Mouse (Mus musculus) ovary, postnatal 36 days (tissue): ENCODE measurements around the gene Gsn.
A peak's percentile ranks its signal among the peaks of the same experiment; 100 is the strongest.

Experiments
- DNase-seq: peaks from one replicate; pipeline ENCODE4 v3.0.0; 2022; ENCODE audit warnings: low spot score, mixed read lengths

Gene Gsn

DNA sequence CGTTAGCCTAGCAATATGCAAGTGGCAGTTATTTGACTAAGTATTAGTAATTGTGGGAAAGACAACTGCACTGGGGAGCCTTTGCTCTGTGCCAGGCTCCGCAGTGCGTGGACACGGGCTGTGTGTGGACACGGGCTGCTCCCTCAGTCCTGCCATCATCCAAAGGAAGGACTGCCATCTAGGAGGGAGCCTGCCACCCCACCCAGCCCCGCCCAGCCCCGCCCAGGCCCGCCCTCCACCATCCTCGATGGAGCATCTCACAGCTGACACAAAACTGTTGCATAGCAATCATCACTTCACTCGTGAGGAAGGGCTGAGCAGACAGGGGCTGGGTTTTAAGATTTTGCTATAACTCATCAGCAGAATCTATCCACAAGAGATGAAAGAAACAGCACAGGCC, 69.8 kb downstream of the Gsn start:
- no peak for DNase-seq

DNA sequence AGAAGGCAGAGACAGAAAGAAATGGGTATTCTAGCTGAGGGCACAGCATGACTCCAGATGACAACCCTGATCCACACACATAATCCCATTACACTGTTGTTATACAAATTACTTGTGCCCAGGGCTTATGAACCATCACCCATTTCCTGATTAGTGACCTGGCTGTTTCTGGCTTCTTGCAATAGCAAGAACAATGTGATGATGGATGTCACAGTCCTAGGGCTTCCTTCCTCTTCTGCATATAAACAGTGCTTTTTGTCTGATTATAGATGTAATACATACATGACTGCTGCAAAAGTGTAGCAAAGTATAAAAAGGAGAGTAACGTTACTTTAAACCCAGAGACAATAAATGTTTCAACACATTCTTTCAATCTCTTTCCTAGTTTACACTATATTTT, 70.8 kb downstream of the Gsn start:
- no peak for DNase-seq

DNA sequence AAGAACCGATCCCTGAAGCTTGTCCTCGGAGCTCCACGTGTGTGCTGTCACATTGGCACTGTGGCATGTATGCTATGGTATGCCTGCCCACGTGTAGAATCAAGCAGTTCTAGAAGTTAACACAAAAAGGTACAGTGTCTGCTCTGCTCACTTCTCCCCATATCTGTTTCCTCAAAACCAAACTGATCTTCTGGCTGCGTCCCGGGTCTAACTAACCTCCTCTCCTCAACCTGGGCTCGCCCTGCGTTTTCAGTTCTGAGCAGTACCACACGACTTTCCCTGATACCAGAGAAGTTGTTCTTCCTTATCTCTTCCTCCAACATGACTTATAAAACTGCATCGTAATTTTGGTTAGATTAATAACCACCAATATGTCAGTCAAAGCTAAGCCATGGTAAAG, 71.4 kb downstream of the Gsn start:
- no peak for DNase-seq

DNA sequence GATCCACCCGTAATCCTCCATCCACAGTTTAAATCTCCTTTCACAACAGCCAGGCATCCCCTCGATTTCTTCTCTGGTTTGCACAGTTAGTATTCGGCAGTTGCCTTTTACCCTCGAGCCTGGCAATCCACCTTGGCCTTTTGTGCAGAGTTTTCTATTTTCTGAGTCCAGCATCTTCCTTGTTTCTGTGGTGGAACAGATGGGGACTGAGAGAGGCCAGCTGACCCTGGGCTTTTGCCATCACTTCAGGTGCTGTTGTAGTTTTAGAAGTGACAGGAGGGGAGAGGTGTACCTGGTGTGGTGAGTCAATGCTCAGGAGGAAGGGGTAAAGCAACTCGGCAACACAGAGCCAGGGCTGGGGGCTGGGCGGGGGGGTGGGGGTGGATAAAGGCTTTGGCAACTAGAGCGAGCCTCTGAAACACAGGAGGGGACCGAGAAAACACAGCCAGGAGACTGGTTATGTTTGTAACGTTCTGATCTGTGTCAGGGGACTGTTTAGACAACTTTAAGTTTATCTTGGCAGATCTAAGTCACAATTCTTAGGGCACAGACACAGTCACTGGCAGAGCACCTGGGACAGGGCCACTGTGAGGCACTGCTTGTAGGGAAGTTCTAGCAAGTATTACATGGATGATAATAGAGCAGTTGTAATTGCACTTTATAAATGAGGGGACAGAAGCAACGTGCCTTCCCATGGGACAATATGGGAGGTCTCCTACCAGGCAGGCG, 72.0 kb downstream of the Gsn start:
- no peak for DNase-seq

DNA sequence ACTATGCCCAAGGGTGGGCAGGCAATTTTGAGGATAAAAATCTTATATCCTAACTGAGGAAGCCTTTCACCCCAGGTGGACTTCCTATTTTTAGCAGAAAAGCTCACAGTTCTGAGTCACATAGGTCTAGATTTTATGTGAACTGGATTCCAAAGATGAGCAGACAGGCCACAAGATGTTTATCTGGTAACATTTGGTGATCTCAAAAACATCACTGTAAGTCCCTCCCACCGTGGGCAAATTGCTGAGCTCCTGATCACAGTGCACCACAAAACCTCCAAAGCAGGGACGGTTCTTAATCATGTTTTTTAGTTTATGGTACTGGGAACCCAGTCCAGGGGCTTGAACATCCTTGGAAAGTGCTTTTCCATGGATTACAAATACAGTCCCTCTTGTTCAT, 72.9 kb downstream of the Gsn start:
- no peak for DNase-seq

DNA sequence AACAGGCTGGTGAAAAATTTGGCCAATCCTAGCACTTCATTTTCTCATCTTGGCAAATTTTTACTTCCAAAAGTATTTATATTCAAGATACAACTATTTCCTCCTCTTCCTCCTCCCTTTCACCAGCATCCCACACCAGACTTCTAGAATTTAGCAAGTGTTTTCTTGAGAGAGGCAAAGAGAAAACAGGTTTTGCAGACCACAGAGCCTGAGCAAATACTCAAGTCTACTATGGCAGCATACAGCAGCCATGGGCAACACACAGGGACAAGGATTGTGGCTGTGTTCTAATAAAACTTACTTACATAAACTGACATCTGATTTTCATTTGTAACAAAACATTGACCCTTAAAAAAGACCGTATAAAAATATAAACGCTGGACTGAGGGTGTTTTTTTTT, 75.0 kb downstream of the Gsn start:
- no peak for DNase-seq

DNA sequence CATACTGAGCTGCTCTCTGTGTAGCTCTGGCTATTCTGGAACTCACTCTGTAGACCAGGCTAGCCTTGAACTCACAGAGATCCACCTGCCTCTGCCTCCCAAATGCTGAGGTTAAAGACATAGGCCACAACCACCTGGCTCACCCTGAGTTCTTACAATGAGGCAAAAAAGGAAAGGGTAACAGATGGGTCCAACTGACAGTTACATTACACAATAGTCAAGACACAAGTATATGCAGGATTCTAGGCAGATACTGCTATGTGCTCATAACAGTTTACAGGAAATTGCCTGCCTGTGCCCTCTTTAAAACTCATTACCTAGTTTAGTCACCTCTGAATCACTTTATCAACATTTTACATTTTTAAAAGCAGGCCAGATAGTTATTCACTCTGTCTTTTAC, 77.5 kb downstream of the Gsn start:
- no peak for DNase-seq

DNA sequence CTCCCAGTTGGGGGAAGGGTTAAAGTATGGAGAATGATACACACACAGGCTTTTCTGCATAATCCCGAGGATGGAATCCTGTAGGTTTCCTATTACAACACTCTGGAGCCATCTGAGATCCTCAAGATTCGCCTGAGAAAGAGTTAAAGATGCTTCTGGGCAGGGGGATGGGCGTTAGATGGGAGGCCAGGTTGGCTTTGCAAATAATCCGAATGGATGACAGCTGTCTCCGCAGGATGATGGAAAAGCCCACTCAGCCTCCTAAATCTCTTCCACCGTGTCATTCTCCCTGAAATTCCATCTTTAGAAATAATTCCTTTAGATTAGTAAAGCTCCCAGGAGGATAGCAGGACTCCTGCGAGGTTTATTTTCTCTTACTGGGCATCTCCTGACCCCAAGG, 79.4 kb downstream of the Gsn start:
- no peak for DNase-seq

DNA sequence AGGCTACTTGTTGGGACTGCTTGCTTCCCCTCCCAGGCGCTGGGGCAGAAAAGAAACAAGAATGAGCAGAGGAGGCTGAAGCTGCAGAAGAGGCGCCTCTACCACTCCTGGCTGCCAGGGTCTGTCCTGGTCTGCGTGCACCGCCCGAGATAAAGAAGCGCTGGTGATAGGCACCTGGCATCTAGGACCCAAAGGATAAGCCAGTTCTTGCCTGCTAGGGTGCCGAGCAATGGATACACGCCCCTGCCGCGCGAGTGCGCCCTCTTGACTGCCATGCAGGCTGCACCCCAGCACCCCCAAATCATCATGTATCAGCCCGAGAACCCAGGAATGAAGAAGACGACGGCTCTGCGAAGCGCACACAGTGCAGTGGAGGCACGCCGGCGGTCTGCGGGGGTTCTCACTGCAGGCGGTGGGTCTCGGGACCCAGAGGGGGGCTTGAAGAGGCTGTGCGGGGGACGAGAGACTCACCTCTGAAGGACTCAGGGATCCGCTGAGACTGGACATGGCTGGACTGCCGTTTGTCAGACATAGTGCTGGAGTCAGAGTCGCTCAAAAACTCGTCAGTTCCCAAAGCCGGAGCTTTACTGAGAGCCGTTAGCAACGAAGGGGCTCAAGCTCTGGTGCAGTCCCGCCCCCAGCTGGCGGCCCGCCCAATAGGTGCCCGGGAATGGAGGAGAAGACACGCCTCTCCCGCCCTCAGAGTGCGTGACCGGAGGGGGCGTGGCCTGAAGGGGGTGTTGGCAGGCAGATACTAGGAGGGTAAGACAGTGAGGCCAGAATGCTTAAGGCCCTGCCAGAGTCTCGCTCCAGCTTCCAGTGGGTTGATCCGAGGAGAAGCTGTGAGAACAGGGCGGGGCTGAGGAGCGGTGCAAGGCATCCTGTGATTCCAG, 80.5 kb downstream of the Gsn start, which contains the start of gene Stom:
Stom (minus strand) TSS at position 589 of the 893 bp plus-strand sequence.
- DNase-seq, result peak; percentile 100

DNA sequence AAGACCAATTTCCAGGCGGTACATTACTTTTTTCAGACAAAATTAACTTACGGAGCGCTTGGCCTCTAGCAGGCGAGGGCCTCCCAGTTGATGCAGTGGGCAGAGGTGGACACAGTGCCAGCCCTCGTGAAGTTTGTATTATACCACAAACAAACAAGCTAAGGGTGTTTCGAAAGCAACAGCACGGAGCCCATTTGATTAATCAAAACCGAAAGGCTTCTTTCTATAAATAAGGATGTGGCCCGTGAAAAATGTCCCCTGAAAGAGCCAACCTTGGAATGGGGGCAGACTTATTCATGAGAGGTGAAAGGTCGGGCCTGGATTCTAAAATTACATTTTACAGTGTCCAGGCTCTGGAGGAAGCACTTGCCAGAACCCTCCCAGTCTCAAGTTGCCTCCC, 81.2 kb downstream of the Gsn start:
- DNase-seq, result no peak

DNA sequence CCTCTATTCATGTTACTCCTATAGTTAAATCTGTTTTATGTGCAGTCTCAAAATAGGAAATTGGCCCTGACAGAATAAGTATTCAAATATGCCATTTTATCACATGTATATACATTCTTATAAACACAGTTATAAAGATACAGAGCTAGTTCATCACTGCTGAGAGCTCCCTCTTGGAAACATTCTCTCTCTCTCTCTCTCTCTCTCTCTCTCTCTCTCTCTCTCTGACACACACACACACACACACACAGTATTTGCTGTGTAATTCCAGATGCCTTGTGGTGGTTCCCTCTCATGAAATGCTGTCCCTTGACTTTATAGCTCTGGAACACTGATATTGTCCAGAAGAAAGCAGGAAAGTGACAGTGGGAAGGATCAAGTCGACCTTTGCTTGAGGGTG, 81.9 kb downstream of the Gsn start:
- no peak for DNase-seq

DNA sequence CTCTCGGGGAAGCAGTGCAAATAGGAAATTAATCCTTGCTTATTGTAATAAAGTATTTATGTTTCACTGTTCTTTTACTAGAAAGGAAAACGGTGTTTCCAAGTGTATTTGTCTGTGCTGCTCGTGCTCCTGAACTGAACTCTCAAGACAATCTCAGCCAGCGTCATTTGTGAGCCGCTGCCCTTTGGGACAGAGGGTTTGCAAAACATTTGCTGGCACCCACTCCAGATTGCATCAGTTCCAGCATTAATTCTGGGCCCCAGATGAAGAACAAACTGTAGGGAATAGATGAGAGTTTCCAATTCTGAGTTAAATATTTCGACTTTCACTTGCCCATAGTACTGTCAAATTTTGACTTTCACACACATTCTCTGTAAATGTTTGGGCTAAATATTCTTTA, 82.5 kb downstream of the Gsn start:
- no peak for DNase-seq

DNA sequence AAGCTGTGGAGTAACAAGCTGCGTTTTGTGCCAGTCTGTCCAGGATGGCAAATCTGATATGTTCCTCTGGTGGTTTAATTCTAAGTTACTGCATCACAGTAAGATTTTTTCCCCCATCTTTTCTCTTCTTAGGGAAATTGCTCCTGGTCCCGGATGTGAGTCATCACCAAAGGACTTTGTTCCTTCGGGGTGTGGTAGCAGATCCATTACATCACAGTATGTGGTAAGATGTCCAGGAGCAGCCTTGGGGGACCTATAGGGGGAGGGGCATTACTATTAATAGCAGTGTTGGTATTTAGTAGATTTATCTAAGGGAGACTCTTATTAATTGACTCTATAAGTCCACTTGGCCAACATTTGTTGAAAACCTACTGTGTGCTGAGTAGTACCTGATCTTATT, 86.4 kb downstream of the Gsn start:
- DNase-seq, result no peak

DNA sequence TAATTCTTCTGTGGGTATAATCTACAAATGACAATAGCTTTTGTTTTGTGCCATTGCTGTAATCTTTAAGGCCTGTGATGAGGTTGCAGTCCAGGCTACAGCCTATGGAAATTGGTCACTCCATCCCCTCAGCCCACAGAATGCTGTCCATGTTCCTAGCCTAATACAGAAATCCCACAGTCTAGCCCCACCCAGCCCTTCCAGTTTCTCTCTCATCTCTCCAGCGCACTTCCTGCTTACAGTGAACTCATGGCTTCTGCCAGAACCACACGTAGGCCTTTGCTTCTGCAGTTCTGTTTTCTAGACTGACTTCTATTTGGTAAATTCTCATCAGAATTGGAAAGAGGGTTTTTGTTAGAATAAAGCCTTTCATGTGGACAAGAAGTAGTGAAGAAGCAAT, 89.8 kb downstream of the Gsn start:
- no peak for DNase-seq

DNA sequence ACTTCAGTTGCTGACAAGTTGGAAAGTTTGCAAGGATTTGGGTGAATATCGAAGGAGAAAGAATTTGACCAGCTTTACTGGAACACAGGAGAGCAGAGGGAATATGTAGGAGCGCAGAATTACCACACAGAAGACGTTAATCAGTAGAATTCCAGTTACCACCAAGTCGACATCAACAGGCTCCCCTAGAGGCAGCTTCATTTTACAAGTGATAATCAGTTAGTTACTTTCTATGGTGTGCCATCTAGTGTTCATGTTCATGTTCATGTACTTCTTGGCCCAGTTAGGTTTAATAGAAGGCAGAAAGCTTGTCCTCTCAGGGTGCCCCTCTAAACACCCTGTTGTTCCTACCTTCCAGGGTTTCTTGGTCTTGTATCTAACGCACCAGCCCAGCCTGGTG, 93.0 kb downstream of the Gsn start:
- no peak for DNase-seq
